Mouse (Mus musculus) layer of hippocampus, adult 2 months (tissue): ENCODE data around the gene Gm21974. TPM values are rescaled to one million over a fixed set of nuclear protein-coding genes. Genes with fewer than 3 reads are reported as not detected.
"Not testable (repeated sequence)": the region's sequence is repeated elsewhere in the genome, so short reads cannot be mapped to it uniquely, and the experiment has no call there.

ENCODE experiments used
- DNase-seq, 2 experiments: peaks; one replicate each; pipeline ENCODE4 v3.0.0; 2022; ENCODE audit warnings: low spot score in 2 of 2
- H3K27ac ChIP-seq: fragments of 200-600 bp; 2 replicates; pipeline ENCODE4 v1.8.1; 2022
- H3K4me3 ChIP-seq: fragments of 200-600 bp; 2 replicates; pipeline ENCODE4 v1.8.1; 2022; ENCODE audit warnings: mild to moderate bottlenecking
- CTCF ChIP-seq: fragments of 200-600 bp; conservative IDR thresholded peaks from 2 replicates; pipeline ENCODE4 v1.8.1; 2022; ENCODE audit warnings: antibody characterized with exemption, mild to moderate bottlenecking, moderate library complexity
- total RNA-seq, 2 experiments: library from RNA; stranded (reverse); gene quantifications; 2 replicates each; pipeline ENCODE4 v1.2.3; 2021

Gene Gm21974
- total RNA-seq, 2 experiments from 2014 or later = not detected

DNA sequence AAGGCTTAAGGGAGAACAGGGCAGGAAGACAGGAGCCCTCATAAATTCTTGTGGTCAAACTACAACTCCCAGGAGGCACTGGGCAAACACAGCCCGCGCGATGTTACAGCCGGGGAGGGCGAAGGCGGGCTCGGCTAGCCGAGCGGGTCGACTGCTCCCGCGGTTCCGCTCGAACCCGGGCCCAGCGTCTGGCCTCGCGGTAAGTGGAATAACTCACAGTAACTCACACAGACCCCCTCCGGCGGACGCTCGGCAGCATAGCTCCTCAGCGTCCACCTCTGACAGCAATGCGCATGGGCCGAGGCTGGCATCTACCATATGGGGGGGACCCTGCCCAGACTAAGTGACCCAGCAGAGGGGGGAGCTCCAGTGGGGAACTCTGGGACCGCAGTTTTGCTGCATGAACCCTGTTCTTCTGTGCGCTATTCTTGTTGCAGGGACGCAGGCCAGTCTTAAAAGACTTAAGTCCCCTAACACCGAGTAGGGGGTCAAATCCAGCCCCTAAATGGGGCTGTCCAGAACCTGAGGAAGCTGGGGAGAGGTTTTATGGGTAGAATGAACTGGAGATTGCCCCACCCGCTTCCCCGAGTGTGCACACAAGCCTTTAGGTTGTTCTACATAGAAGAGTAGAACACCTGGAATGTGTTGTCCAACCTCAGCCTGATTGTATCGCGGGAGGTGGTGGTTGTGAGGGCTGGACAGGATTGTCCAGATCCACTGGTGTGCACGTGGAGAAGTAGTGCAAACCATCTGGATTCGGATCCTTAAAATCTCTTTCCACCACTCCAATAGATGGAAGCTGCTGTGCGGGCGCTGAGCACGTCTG, 8.9 kb upstream of the Gm21974 start, which contains the start of gene Bckdk:
Gene Bckdk, plus strand, starts transcription at position 112 of the 826 bp plus-strand sequence.
- Histone ChIP-seq H3K27ac (peak within 1 kb of the TSS; percentile 95), H3K4me3 (peak within 1 kb of the TSS; percentile 93)
- TF ChIP-seq CTCF = peak; percentile 48
- peak; percentile 80 for DNase-seq

DNA sequence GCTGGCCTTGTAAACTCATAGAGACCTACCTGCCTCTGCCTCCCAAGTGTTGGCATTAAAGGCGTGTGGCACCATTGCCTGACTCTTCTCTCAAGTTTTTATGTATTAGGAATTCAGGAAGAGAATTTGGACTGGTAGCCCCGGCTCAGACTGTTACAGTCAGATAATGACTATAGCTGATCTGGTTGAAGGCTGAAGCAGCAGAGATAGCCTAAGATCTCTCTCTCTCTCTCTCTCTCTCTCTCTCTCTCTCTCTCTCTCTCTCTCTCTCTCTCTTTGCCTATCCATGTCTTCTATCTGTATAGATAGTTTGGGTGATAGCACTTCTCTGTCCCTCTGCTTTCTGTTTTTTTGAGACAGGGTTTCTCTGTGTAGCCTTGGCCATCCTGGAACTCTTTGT, 6.5 kb upstream of the Gm21974 start:
- no peak for TF ChIP-seq CTCF
- no peak for DNase-seq
- no peak overlapping the region for H3K4me3 ChIP-seq
- H3K27ac ChIP-seq = no peak overlapping the region

DNA sequence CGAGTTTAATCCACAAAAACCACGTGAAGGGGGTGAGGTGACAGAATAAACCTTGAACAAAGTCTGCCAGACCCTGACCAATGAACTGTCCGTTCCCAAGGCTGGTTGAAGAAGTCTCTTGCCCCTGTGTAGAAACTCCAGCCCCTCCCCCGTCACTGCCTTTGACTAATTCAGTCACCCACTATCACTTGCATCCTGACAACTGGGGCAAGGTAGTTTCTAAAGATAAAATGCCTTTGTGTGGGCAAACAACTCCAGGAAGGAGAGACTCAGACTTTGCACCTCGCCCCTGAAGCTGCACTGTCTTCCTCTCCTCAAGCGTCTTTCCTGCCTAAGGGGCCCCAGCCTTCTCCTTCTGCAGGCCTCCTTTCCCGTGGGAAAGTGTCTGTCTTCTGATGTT, 4.7 kb upstream of the Gm21974 start:
- no peak for TF ChIP-seq CTCF
- DNase-seq = no peak
- Histone ChIP-seq H3K4me3 (no peak overlapping the region), H3K27ac (no peak overlapping the region)

DNA sequence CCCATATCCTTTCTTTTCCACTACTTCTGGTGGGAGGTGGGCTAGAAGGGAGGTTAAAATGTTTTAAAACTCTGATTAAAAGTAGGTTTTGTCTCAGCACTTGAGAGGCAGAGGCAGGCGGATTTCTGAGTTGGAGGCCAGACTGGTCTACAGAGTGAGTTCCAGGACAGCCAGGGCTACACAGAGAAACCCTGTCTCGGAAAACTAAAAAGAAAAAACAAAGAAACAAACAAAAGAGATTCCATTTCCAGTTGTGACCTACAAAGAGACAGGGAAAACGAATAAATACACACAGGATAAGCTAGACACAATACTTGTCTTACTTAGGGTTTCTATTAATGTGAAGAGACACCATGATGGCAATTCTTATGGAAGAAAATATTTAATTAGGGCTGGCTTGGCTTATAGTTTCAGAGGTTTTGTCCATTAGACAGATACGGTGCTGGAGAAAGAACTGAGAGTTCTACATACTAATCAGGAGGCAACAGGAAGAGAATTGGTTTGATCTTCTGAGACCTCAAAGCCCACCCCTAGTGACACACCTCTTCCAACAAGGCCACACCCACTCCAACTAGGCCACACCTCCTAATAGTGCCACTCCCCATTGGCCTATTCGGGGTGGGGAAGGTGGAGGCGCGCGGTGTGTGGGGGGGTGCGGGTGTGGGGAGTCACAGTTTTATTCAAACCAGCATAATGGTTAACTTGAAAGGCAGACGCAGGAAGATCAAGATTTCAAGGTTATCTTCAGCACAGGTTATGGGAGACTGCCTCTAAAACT, 3.1 kb upstream of the Gm21974 start:
- TF ChIP-seq CTCF = no peak
- DNase-seq = no peak
- H3K4me3 ChIP-seq = no peak overlapping the region
- no peak overlapping the region for H3K27ac ChIP-seq

DNA sequence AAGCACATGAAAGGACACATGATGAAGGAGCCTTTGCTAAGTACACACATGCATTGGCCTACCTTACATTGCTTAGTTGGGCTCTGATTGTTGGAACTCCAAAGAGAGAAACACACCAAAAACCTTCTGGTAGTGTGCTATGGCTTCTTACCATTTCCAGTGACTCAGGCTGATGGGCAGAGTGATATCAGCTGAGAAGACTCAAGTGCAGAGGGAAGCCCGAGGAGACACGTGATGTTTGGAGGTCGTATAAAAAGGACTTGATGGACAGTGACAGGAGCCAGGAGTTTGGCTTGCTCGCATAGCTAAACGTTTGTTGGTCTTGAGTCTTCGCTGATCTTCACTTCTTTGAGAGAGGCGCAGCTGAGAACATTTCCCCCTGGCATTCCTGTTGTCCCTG, 2.3 kb upstream of the Gm21974 start:
- no peak for DNase-seq
- H3K4me3 ChIP-seq = no peak overlapping the region
- no peak overlapping the region for H3K27ac ChIP-seq
- no peak for TF ChIP-seq CTCF

DNA sequence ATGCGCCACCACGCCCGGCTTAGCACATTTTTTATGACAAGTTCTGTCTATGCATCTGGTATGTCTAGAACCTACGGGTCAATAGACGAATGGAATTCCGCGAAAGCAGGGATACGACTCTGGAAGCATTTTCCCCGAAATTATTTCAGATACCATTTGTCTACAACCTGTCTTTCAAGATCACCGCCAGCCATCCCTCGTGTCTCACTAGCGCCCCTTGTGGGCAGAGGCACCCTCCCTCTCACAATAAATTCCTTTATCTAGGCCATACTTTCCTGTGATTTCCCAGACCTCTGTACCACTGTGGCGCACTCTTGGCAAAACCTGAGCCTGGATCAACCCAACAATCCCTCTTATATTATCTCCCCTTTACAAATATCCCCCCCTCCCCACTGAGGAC, 1.1 kb upstream of the Gm21974 start:
- peak; percentile 39 to 62 for DNase-seq
- Histone ChIP-seq H3K4me3 (no peak overlapping the region), H3K27ac (no peak overlapping the region)
- peak; percentile 86 for TF ChIP-seq CTCF

DNA sequence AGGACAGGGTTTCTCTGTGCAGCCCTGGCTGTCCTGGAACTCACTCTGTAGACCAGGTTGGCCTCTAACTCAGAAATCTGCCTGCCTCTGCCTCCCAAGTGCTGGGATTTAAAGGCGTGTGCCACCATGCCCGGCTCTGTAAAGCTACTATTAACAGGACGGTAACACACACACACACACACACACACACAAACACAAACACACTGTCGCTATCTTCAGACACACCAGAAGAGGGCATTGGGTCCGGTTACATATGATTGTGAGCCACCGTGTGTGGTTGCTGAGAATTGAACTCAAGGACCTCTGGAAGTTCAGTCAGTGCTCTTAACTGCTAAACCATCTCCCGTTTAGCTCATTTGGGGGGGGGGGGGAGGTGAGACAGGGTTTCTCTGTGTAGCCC, 637 bp upstream of the Gm21974 start:
- H3K27ac ChIP-seq = peak overlapping the region; percentile 69; the same call in 1 of the 2 replicates
- peak overlapping the region; percentile 65; the same call in 1 of the 2 replicates for H3K4me3 ChIP-seq
- DNase-seq = not testable (repeated sequence)

DNA sequence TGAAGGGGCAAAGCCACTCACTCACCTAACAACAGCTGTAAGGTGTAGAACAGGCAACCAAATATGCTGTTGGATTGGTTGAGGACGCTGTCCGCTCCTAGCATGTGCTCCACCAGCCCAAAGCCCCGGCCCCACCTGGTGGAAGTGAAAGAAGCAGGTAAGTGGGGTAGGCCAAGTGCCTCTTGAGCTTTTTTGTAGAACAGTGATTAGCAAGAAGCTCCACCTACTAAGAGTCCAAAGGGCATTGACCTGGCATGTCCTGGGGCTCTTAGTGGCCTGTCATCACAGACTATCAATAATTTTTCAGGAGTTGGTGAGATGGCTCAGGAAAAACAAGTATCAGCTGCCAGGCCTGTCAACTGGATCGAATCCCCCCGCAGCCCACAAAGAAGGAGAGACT, 774 bp downstream of the Gm21974 start:
- no peak for TF ChIP-seq CTCF
- H3K27ac ChIP-seq = no peak overlapping the region
- no peak for DNase-seq
- peak overlapping the region; percentile 65 for H3K4me3 ChIP-seq

DNA sequence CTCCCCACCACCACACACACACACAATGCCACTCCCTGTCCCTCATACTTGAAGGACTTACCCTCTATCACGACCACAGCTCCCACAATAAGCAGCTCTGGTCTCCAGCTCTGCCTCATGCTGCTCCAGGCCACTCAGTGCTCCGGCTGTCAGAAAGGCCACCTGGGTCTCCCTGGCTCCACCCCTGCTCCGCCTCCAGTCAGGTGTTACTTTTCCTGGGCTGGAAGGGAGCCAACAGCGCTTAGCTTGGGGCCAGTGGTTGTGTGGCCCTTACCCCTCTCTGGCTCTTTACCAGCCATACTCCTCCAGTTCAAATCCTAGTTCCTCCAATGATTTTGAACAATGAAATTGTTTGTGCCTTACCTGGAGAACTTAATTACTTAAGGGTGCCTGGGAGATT, 4.5 kb downstream of the Gm21974 start, which contains the start of gene Prss53:
Gene Prss53, minus strand, starts transcription at position 173 of the 400 bp plus-strand sequence.
- no peak for DNase-seq
- H3K4me3 ChIP-seq = no peak within 1 kb of the TSS
- H3K27ac ChIP-seq = no peak within 1 kb of the TSS
- no peak for TF ChIP-seq CTCF

DNA sequence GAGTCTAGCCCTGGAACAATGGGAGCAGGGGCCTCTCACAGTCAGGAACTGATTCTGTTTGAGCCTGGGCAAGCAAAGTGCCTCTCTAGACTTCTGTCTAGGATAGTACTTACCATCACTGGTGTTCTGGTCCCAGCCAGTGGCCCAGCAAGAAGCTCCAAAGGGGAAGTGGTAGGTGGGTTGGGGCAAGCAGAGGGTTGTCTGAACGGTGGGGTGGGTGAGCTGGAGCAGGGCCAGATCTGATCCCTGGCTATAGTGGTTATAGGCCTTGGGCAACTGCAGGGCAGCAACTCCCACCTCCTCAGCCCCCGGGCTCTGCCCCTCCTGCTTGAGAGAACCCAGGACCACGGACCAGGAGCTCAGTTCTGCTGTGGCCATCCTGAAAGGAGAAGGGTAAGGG, 6.4 kb downstream of the Gm21974 start:
- Histone ChIP-seq H3K27ac (no peak overlapping the region), H3K4me3 (no peak overlapping the region)
- no peak for DNase-seq
- TF ChIP-seq CTCF = no peak

DNA sequence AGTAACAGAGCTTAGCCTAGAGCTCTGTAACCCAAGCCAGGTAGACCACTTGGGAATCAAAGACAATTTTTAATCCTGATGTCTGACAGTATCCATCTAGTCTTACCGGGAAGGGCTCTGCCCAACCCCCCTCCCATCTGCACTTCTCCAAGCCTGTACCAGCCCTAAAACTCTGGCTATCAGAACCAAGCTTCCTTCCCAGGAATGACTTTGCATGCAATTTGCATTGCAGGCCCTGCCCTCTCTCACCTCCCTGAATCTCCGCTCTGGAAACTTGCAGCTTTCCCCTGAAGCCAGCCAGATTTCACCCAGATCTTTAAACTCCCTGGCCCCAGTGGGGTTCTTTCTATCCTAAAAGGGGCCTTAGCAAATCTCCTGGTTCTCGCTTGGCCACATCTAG, 7.5 kb downstream of the Gm21974 start:
- Histone ChIP-seq H3K27ac (no peak overlapping the region), H3K4me3 (no peak overlapping the region)
- no peak for TF ChIP-seq CTCF
- DNase-seq = no peak

DNA sequence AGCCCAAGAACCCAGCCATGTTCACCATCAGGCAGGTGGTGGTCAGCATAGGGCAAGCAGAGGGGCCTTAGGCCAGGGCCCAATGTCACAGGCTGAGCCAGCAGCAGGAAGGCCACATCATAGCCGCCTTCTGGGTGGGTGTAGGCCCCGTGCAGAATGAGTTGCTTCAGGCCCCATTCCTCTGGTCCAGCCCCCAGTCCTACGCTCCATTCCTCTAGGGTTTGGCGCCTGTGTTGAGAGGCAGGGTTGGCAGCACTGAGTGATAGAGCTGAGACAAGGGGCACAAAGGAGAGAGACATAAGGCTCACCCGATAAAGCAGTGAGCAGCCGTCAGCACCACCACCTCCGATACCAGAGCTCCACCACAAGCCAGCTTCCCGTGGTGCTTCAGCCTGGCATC, 8.1 kb downstream of the Gm21974 start:
- TF ChIP-seq CTCF = no peak
- Histone ChIP-seq H3K27ac (peak overlapping the region; percentile 25; the same call in 1 of the 2 replicates), H3K4me3 (no peak overlapping the region)
- DNase-seq = no peak

DNA sequence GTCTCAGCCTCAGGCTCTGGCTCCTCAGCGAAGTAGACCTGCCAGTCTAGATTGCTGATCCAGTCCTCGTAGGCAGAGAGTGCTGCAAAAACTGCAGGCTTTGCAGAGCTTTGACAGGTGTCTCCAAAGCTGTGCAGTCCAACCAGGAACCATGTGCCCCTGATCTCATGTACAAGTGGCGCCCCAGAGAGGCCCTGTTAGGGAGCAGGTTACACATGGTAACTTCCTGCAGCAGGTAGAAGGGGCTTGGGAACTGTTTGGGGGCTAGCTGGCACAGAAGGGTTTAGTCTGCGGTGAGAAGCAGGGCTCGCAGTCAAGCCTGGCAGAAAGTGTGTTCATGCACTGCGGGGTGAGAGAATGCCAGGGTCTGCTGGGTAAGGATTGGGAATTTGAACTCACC, 8.7 kb downstream of the Gm21974 start:
- TF ChIP-seq CTCF = no peak
- no peak for DNase-seq
- H3K4me3 ChIP-seq = no peak overlapping the region
- peak overlapping the region; percentile 53 for H3K27ac ChIP-seq
